Mouse (Mus musculus) heart, adult 9 months (tissue): Measurements from ENCODE around the gene Gm10338.
"Not testable (repeated sequence)": the region's sequence is repeated elsewhere in the genome, so short reads cannot be mapped to it uniquely, and the experiment has no call there.

Experiments
- DNase-seq, 2 experiments: peaks; one replicate each; pipeline ENCODE4 v3.0.0; 2022; ENCODE audit warnings: low spot score in 2 of 2

Gm10338 gene

DNA sequence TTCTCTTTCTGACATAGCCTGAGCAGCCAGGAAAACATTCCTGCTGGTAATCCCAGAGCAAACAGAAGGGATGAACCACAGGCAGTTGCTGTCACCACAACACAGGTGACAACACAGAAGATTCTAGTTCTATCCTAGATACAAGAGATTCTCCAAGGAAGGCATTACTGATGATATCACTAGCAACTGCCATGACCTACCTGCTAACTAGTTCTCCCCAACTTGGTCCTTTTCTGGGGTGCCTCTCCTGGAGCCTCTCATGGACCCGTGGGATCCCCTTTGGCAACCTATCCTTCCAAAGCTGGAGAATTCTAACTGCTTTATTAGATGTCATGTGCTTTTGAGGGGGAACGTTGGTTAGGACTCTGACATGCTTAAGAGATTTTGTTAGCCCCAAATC, at the start of gene Gm10338:
Gene Gm10338 (minus strand): TSS at position 101 of the 400 bp plus-strand sequence.
- DNase-seq: not testable (repeated sequence)

DNA sequence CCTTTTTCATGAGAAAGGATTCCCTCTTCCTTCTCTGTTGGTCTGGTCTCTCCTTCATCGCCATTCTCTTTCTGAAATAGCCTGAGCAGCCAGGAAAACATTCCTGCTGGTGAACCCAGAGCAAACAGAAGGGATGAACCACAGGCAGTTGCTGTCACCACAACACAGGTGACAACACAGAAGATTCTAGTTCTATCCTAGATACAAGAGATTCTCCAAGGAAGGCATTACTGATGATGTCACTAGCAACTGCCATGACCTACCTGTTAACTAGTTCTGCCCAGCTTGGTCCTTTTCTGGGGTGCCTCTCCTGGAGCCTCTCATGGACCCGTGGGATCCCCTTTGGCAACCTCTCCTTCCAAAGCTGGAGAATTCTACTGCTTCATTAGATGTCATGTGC, 48.5 kb upstream of the Gm10338 start, which contains the start of gene Gm10128:
Gene Gm10128 (minus strand): TSS at position 101 of the 400 bp plus-strand sequence.
- DNase-seq: not testable (repeated sequence)

DNA sequence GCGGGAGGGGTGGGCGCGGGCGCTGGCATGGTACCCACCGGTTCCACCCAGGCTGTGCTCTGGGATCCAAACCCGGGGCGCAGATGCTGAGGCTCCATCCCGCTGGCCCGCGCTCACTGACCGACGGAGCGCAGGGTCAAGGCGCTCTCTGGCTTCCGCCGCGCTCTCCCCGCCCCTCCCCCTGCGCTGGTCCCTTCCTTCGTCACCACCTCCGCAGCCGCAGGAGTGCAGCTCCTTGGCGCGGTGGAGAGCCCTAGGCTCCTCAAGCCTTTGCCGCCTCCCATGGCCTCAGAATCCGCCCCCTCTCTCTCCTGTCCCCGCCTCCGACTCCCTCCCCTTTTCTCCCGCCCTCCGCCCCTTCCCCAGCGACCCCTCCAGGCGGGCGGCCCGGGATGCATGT, 27.0 kb downstream of the Gm10338 start, which contains the start of gene Gm3558:
Gene Gm3558 (minus strand): TSS at position 185 of the 400 bp plus-strand sequence.
- not testable (repeated sequence) for DNase-seq

DNA sequence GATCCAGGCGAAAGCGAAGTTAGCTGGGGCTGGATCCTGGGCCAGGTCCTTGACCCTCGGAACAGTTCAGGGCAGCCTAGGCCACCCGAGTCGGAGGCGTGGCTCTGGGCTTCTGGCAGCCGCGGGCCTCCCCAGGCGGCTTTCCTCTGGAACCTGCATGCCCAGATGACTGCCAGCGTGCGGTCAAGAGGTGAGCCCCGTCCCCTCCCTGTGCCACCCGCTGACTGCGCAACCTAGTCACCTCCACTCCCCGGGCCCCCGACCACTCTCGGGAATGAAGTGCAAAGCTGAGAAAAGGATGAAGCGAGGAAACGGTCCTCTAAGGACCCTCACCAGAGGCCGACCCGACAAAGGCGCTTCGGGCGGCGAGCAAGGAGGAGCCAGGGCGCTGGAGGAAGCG, 27.5 kb downstream of the Gm10338 start:
- not testable (repeated sequence) for DNase-seq

DNA sequence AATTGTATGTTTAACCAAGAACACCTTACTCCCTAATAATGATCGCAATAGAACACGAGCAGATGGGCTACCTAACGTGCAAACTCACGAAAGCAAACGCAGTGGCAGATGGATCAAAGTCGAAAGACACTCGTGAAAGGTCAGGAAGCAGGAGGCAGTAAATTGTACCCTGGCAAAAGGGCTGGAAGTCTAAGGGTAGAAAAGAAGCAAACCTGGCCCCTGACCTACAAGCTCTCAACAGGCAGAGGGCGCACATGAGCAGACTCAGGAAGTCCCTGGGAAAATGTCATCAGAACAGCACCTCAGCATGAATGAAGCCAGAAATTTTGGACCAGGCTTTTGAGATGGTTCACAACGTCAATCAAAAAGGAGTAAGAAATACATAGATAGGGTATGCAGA, 28.1 kb downstream of the Gm10338 start:
- DNase-seq: not testable (repeated sequence)
